Mouse (Mus musculus) embryonic facial prominence, embryonic 13.5 days (tissue): Measurements from ENCODE around the gene Eif5a. TPM values are rescaled to one million over a fixed set of nuclear protein-coding genes. Genes with fewer than 3 reads are reported as not detected.
"Not testable (repeated sequence)": the region's sequence is repeated elsewhere in the genome, so short reads cannot be mapped to it uniquely, and the experiment has no call there.

Source experiments
- ATAC-seq: fragments of 200-750 bp; cut with Nextera tagmentation; 2 replicates; pipeline ENCODE4 v1.8.0; 2017; ENCODE audit warnings: low read depth; ENCODE audit not compliant: insufficient number of reproducible peaks, insufficient read depth, low FRiP score, low TSS enrichment
- H3K27ac ChIP-seq: fragments of 300-500 bp; sonication (generic); 2 replicates; pipeline ENCODE4 v1.5.1; 2015; ENCODE audit warnings: moderate library complexity, mild to moderate bottlenecking, inconsistent platforms
- H3K27me3 ChIP-seq: fragments of 300-500 bp; sonication (generic); 2 replicates; pipeline ENCODE4 v1.6.1; 2015; ENCODE audit warnings: mild to moderate bottlenecking, inconsistent platforms
- H3K36me3 ChIP-seq: fragments of 300-500 bp; sonication (generic); 2 replicates; pipeline ENCODE4 v1.6.1; 2015; ENCODE audit warnings: mild to moderate bottlenecking, inconsistent platforms
- H3K4me1 ChIP-seq: fragments of 300-500 bp; sonication (generic); 2 replicates; pipeline ENCODE4 v1.6.1; 2015; ENCODE audit warnings: inconsistent platforms
- H3K4me2 ChIP-seq: fragments of 300-500 bp; sonication (generic); 2 replicates; pipeline ENCODE4 v1.6.1; 2015; ENCODE audit warnings: moderate library complexity, mild to moderate bottlenecking, inconsistent platforms
- H3K4me3 ChIP-seq: fragments of 300-500 bp; sonication (generic); 2 replicates; pipeline ENCODE4 v1.5.1; 2015; ENCODE audit warnings: mild to moderate bottlenecking, inconsistent platforms
- H3K9ac ChIP-seq: fragments of 300-500 bp; sonication (generic); 2 replicates; pipeline ENCODE4 v1.6.1; 2015; ENCODE audit warnings: mild to moderate bottlenecking, inconsistent platforms
- H3K9me3 ChIP-seq: fragments of 300-500 bp; sonication (generic); 2 replicates; pipeline ENCODE4 v1.6.1; 2016; ENCODE audit warnings: inconsistent platforms
- WGBS: fragments of 180-500 bp; shearing (Covaris S2); methylation state at CpG from one replicate; pipeline ENCODE4 v1.1.7; 2015; ENCODE audit warnings: mixed read lengths; 5-methylcytosine and 5-hydroxymethylcytosine counted together
- polyA plus RNA-seq: library from polyadenylated mRNA; unstranded; fragments of >200 nt; fragmentation: Nextera tagmentation; extraction: Ambion mirVana; gene quantifications from 2 replicates; pipeline ENCODE4 v1.2.1, GENCODE M21; 2015

The Eif5a gene
- polyA plus RNA-seq, 1 experiment from 2014 or later: 1,689 TPM

DNA sequence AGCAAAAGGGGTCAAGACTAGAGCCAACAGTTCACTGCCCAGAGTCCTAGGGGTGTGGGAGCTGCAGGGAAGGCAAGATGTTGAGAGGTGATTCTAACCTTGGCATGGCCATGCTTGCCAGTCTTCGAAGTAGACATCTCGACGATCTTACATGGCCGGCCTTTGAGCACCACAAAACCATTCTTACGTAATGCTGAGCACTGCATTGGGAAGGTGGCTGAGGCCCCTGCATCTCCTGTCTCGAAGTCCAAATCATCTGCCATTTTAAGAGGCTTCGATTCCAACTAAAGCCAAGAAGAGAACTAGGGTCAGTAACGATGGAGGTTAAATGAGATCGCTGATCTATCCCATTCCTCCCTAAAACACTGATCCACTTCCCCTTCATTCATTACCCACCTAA, 2.7 kb downstream of the Eif5a start:
- WGBS: 82% methylated on average over 9 of the region's 9 CpGs
- H3K27me3 ChIP-seq: no peaks in the 10 kb centered on the region
- peak overlapping the region; percentile 92 for H3K4me3 ChIP-seq
- H3K4me1 ChIP-seq: peaks cover 48% of the 10 kb centered on the region
- H3K9ac ChIP-seq: peak overlapping the region; percentile 97
- H3K36me3 ChIP-seq: peaks cover 43% of the 10 kb centered on the region
- peak overlapping the region; percentile 92 for H3K27ac ChIP-seq
- no peak for ATAC-seq
- H3K4me2 ChIP-seq: peak overlapping the region; percentile 68
- H3K9me3 ChIP-seq: no peaks in the 10 kb centered on the region

DNA sequence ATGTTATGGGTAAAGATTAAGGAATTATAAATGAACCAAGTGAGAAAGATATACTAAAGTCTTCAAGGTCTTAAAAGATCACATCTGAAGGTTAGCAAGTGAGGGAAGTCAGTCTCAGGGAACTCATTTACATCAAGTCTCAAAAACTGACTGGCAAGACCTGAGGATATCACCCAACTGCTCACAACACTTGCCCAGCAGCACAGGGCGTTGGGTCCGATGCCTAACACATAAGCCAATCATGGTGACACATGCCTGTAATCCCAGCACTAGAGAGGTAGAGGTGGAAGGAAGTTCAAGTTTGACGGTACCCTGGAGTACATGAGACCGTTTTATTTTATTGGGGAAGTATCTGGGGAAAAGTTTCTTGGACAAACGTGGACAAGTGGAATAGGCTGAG, 3.6 kb downstream of the Eif5a start:
- Histone ChIP-seq H3K36me3 (peaks cover 47% of the 10 kb centered on the region), H3K9me3 (no peaks in the 10 kb centered on the region), H3K4me2 (no peak overlapping the region), H3K27me3 (no peaks in the 10 kb centered on the region), H3K27ac (no peak overlapping the region), H3K9ac (no peak overlapping the region), H3K4me3 (no peak overlapping the region), H3K4me1 (peaks cover 53% of the 10 kb centered on the region)
- WGBS: 83% methylated on average over 5 of the region's 5 CpGs
- ATAC-seq: no peak

DNA sequence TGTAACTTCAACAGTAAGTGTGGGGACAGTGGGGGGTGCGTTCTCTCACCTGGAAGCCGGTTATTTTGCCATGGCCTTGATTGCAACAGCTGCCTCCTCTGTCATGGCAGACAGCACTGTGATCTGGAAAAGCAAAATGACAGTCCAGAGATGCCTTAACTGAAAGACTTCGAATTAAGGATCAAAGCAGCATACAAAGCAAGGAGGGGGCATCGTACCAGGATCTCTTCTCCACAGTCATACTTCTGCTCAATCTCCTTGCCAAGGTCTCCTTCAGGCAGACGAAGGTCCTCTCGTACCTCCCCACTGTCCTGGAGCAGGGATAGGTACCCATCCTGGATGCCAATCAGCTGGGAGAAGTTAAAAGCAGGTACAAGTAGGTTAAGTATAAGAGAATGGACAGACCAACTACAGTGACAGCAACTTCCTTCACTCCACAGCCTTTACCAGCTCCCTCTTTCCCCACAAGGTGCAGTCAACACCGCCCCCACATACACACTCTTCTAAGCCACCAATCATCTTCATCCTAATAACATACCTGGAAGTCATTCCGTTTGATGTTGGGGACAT, 4.3 kb downstream of the Eif5a start:
- ATAC-seq: no peak
- Histone ChIP-seq H3K4me1 (peaks cover 52% of the 10 kb centered on the region), H3K4me3 (no peak overlapping the region), H3K27ac (no peak overlapping the region), H3K9me3 (no peaks in the 10 kb centered on the region), H3K36me3 (peaks cover 53% of the 10 kb centered on the region), H3K9ac (no peak overlapping the region), H3K4me2 (no peak overlapping the region), H3K27me3 (no peaks in the 10 kb centered on the region)
- 82% methylated on average over 8 of the region's 8 CpGs for WGBS

DNA sequence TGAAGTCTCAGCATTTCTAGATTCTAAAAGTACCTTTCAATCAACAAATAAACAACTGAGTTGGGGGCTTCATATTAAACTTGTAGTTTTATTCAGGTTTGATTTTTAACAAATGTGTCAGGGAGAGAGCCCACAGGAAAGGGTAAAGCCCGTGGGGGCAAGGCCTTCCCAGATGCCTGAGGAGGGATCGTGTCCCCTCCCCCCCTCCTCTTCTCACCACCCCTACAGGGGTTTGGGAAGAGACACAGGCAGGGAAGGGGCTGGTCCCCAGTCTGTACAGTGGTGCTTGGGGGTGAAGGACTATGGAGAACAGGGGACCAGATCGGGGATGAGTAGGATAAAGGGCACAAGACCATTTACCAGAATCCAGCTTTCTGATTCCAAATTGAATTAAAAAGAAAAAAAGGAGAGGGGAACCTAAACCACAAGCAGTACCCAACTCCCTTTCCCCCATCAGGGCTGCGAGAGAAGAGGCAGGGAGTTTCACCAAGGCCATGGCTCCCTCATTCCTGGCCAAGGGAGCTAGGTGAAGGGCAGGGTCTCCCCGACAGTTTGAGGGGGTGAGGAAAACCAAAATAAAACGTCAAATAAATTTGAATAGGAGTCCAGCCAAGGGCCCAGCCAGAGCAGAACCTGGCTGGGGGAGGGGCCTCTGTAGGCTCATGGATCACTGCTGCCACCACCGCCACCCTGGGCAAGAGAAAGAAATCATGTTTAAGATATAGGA, 4.9 kb downstream of the Eif5a start:
- not testable (repeated sequence) for H3K27me3 ChIP-seq, ATAC-seq, H3K9me3 ChIP-seq, H3K4me2 ChIP-seq, H3K9ac ChIP-seq, H3K4me3 ChIP-seq, H3K27ac ChIP-seq
- H3K4me1 ChIP-seq: peaks cover 48% of the 10 kb centered on the region
- peaks cover 60% of the 10 kb centered on the region for H3K36me3 ChIP-seq
- 57% methylated on average over 7 of the region's 7 CpGs for WGBS

DNA sequence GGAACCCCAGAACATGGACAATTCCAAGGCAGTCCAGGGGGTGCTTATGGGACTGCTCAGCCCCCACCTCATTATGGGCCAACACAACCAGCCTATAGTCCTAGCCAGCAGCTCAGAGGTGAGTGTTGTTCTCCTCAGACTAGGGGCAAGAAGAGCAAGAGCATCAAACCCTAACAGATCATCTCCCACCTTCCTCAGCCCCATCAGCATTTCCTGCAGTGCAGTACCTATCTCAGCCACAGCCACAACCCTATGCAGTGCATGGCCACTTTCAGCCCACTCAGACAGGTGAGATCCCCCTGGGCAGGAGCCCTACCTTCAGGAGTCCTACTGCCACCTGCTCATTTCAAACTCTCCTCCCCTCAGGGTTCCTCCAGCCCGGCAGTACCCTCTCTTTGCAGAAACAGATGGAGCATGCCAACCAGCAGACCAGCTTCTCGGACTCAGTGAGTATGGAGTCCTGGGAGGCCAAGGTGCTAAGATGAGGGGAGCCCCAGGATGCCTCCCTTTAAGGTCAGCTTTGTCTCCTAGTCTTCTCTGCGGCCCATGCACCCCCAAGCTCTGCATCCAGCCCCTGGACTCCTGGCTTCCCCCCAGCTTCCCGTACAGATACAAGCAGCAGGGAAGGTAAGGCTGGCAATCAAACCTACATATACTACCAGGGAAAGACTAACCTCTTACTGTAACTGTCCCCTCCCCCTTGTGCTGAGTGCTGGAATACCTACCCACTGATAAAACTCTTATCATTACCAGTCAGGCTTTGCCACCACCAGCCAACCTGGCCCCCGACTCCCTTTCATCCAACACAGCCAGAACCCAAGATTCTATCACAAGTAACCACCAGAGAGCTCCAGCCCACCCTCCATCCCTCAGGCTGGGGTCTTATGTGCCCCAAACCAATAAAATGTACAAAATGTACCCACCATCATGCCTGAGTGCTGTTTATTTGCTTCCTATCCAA, 5.8 kb downstream of the Eif5a start:
- Histone ChIP-seq H3K9me3 (no peaks in the 10 kb centered on the region), H3K4me1 (peaks cover 48% of the 10 kb centered on the region), H3K36me3 (peaks cover 69% of the 10 kb centered on the region), H3K27ac (no peak overlapping the region), H3K27me3 (no peaks in the 10 kb centered on the region), H3K4me2 (peak overlapping the region; percentile 99), H3K4me3 (peak overlapping the region; percentile 97), H3K9ac (peak overlapping the region; percentile 91; the same call in 1 of the 2 replicates)
- 58% methylated on average over 5 of the region's 5 CpGs for WGBS
- ATAC-seq: no peak

DNA sequence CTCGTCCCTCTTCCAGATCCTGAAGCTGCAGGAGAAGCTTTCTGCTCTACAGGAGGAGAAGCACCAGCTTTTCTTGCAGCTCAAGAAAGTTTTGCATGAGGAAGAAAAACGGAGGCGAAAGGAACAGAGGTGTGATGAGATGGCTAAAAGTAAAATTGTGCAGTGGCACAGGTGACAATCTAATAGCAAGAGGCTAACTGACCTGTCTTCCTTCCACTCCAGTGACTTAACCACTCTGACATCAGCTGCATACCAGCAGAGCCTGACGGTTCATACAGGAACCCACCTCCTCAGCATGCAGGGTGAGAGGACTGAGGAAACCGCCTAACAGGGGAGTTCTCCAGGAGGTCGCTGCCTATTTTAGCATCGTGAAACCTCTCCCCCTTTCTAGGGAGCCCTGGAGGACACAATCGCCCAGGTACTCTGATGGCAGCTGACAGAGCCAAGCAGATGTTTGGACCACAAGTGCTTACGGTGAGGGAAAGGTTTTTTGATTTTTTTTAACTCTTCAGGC, 6.8 kb downstream of the Eif5a start:
- H3K27me3 ChIP-seq: no peaks in the 10 kb centered on the region
- no peaks in the 10 kb centered on the region for H3K9me3 ChIP-seq
- WGBS: 33% methylated on average over 9 of the region's 9 CpGs
- no peak for ATAC-seq
- peak overlapping the region; percentile 97 for H3K4me3 ChIP-seq
- peaks cover 48% of the 10 kb centered on the region for H3K4me1 ChIP-seq
- peak overlapping the region; percentile 91 for H3K9ac ChIP-seq
- H3K27ac ChIP-seq: no peak overlapping the region
- H3K36me3 ChIP-seq: peaks cover 78% of the 10 kb centered on the region
- peak overlapping the region; percentile 99 for H3K4me2 ChIP-seq

DNA sequence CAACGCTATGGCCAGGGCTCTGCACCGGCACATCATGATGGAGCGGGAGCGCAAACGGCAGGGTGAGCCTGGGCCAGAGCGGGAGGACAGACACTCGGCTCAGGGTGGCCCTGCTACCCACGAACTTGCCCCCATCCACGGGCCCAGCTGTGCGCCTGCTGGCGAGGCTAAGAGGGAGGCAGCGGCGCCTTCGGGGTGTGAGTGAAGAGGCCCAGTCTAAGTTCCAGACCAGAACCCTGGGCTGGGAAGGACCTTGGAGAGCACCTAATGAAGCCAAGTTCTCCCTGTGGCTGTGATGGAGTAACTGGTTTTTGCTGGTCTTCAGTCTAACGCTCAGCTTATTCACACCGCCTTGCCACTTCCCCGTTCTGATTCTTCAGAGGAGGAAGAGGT, 7.4 kb downstream of the Eif5a start:
- H3K9me3 ChIP-seq: no peaks in the 10 kb centered on the region
- peak overlapping the region; percentile 99 for H3K4me2 ChIP-seq
- peaks cover 43% of the 10 kb centered on the region for H3K4me1 ChIP-seq
- peak overlapping the region; percentile 94 for H3K27ac ChIP-seq
- peak overlapping the region; percentile 97 for H3K4me3 ChIP-seq
- H3K27me3 ChIP-seq: no peaks in the 10 kb centered on the region
- WGBS: 3% methylated on average over 17 of the region's 17 CpGs
- H3K9ac ChIP-seq: peak overlapping the region; percentile 91
- ATAC-seq: 0 out of 2 replicates have a peak, but pooled peaks have one; percentile 4
- H3K36me3 ChIP-seq: peaks cover 84% of the 10 kb centered on the region

DNA sequence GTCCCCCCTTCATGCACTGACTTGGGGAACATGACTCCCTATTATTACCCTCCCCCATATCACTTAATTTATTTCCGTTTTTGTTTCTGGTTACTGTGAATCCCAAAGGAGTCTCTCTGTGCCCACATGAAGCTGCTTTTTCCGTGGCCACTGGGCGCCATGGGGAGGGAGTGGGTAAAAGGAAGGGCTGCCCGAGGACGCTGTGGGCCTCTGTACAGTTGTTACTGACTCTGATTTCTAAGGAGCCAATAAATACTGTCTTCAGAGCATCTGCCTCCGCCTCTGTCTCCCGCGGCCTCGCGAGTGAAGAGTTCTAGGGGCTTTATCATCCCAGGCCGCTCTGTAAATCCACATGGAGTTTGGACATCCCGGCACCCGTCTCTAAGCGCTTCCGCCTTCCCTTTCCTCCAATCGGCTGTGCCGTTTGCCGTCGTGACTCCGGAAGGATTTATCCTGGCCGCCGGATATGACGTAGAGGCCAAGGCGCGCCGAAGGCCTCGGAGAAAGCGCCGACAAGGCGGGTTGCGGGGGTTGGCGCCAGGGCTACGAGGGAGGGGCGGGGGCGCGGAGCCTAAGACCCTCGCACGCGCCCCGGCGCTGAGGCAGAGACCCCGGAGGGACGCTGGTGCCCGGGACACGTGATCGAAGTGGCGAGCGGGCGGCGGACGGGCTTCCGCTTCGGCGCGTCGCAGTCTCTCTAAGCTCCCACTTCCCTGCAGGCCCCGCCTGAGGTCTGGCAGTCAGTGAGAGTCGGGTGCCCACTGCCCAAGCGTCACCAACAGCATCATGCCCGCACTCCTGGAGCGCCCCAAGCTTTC, 8.0 kb downstream of the Eif5a start, which contains the start of gene Gps2:
TSS of gene Gps2 (plus strand) at position 335 of the 818 bp plus-strand sequence.
- peaks cover 37% of the 10 kb centered on the region for H3K4me1 ChIP-seq
- H3K4me2 ChIP-seq: peak within 1 kb of the TSS; percentile 99
- no peaks in the 10 kb centered on the region for H3K9me3 ChIP-seq
- peaks cover 87% of the 10 kb centered on the region for H3K36me3 ChIP-seq
- H3K27ac ChIP-seq: peak within 1 kb of the TSS; percentile 94
- ATAC-seq: peak; percentile 80
- no peaks in the 10 kb centered on the region for H3K27me3 ChIP-seq
- WGBS: 1% methylated on average over 61 of the region's 61 CpGs
- H3K9ac ChIP-seq: peak within 1 kb of the TSS; percentile 91
- H3K4me3 ChIP-seq: peak within 1 kb of the TSS; percentile 97

DNA sequence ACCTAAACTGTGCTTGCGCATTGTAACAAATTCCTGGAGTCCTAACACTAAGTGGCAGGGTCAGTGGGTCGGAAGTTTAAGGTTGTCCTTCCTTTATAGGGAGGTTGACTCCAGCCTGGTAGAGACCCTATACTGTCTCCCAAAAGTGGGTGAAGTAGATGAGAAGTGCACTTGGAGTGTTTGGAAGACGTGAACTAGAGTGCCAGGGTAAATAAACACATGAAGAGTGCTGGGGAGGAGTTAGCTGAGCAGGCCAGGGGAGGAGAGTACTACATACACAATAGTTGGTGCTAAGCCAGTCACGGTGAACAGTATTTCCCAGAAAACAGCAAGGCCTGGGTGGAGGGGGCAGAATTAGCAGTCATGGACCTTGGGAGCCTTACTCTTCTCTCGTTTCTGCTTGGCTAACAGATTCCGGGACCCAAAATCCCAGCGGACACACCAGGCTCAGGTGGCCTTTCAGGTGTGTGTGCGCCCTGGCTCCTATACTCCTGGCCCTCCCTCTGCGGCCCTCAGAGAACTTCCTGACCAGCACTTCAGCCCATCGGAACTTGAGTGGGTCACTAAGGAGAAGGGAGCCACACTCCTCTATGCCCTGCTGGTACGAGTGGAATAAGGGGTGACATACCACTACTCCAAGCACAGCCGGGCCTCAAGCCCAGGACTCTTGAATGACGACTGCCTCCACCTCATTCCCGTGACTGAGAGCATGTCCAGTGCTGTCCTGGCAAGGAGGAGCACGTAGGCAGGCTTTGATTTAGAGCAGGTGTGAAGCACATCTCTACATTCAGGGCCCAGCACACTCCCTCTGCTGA, 8.8 kb downstream of the Eif5a start:
- no peak for ATAC-seq
- Histone ChIP-seq H3K27ac (peak overlapping the region; percentile 94; the same call in 1 of the 2 replicates), H3K4me1 (peaks cover 35% of the 10 kb centered on the region), H3K4me2 (peak overlapping the region; percentile 99), H3K36me3 (peaks cover 87% of the 10 kb centered on the region), H3K9ac (peak overlapping the region; percentile 91), H3K4me3 (peak overlapping the region; percentile 97), H3K9me3 (no peaks in the 10 kb centered on the region), H3K27me3 (no peaks in the 10 kb centered on the region)
- WGBS: 77% methylated on average over 15 of the region's 15 CpGs

DNA sequence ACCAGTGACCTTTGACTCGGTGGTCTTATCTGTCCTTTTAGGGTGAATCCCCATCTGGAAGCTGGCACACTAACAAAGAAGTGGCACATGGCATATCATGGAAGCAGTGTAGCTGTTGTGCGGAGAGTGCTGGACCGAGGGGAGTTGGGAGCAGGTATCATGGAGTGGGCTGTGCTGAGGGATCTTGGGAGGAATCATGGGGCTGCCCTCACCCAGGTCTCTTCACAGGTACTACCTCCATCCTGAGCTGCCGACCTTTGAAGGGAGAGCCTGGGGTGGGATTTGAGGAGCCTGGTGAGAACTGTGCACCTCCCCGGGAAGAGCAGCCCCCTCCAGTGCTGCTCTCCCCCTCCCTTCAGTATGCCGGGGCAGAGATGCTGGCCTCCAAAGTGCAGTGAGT, 10.1 kb downstream of the Eif5a start:
- Histone ChIP-seq H3K27ac (no peak overlapping the region), H3K27me3 (no peaks in the 10 kb centered on the region), H3K36me3 (peaks cover 87% of the 10 kb centered on the region), H3K4me2 (no peak overlapping the region), H3K4me1 (peaks cover 31% of the 10 kb centered on the region), H3K9ac (no peak overlapping the region), H3K4me3 (no peak overlapping the region), H3K9me3 (no peaks in the 10 kb centered on the region)
- no peak for ATAC-seq
- 88% methylated on average over 6 of the region's 6 CpGs for WGBS
